Mouse (Mus musculus) lung, adult 2 months (tissue): ENCODE data around the gene Trim80.

Experiments used
- CTCF ChIP-seq: fragments of 200-500 bp; IDR thresholded peaks from 2 replicates; pipeline ENCODE4 v1.5.1; 2011; ENCODE audit warnings: mild to moderate bottlenecking, low read length, control low read depth; ENCODE audit not compliant: insufficient read depth
- POLR2A ChIP-seq: fragments of 200-500 bp; IDR thresholded peaks from 2 replicates; pipeline ENCODE4 v1.6.1; 2011; ENCODE audit warnings: low read depth, mild to moderate bottlenecking, control low read depth, low read length, borderline replicate concordance; ENCODE audit errors: extremely low read depth

GRCm38 (mm10) chr11:115456182-115456581 lies 15.8 kb downstream of the Trim80 start:
- TF ChIP-seq POLR2A (no peak), CTCF (no peak)
